Mouse (Mus musculus): ENCODE measurements around the gene Magel2. TPM values are rescaled to one million over a fixed set of nuclear protein-coding genes. Genes with fewer than 3 reads are reported as not detected.

Gene Magel2
- polyA plus RNA-seq, 1 experiment from 2014 or later: 4.2 TPM

Other genes starting within 250 kb of the Magel2 start
- 75.0 and 87.0 TPM in 2 replicates for gene Ndn, start 30.4 kb upstream of the Magel2 start, polyA plus RNA-seq (2016; fragmentation: Nextera tagmentation; extraction: Ambion mirVana)
- 6.9 and 9.1 TPM in 2 replicates for gene Mkrn3, start 43.1 kb downstream of the Magel2 start, polyA plus RNA-seq (2016; fragmentation: Nextera tagmentation; extraction: Ambion mirVana)
- gene Peg12, start 87.5 kb downstream of the Magel2 start, polyA plus RNA-seq (2016; fragmentation: Nextera tagmentation; extraction: Ambion mirVana): 61.9 and 63.5 TPM in 2 replicates

Measured in limb, embryonic 10.5 days (tissue).